Comparison of ENCODE assay signal across 25 mouse cellular contexts in the genomic region with DNA sequence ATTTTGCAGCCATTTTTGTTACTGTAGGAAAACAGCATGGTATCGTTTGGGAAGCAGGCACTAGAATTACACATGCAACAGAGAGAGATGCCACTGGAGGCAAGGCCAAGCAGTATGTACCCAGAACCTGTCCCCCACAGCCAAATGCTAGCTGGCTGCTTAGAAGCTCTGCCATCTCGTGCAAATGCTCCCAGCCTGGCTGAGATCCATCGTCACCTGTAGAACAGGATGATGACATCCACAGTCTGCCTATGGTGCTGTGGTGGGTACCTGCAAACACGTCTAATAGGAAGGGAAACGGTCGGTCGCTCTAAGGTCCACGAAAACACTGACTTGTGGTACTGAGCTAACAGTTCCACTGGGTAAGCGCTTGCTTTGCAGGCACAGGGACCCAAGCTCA. TPM values are rescaled to one million over a fixed set of nuclear protein-coding genes. Genes with fewer than 3 reads are reported as not detected.
DNase-seq lines count a peak whose midpoint lies in the region; ATAC-seq lines count a peak whose summit lies in the region.
"Had no signal": no experiment of that assay in that cellular context is flagged by ENCODE, and none has a peak within 500 bp of the region (broad histone marks: within the 10 kb centered on the region; RNA-seq: fewer than 3 reads in every experiment).

No protein-coding gene starts in this region.

- DNase-seq in cerebellum, adult 11 months: no peak
- DNase-seq in cerebellum, postnatal 14 days: peak; percentile 43 to 62
- no peak for DNase-seq in cerebellum, adult 9-10 months
- DNase-seq in heart, adult 11 months: peak; percentile 78
- DNase-seq in brain, adult 2 months (ENCODE audit: low read depth, low spot score): peak; percentile 82
- DNase-seq: adrenal gland, adult 8-10 months; adrenal gland, postnatal 25 days; gastrocnemius, postnatal 10 days; gastrocnemius, postnatal 36 days; heart, postnatal 10 days; heart, postnatal 36 days; kidney, adult 11 months had no signal

- WGBS in heart, embryonic 12.5 days: 74% methylated on average over 9 of the region's 9 CpGs

- H3K9ac ChIP-seq in heart, embryonic 12.5 days: no peak overlapping the region
- H3K9ac ChIP-seq: embryonic facial prominence, embryonic 12.5 days; embryonic facial prominence, embryonic 15.5 days; forebrain, embryonic 12.5 days; heart, embryonic 15.5 days; hindbrain, embryonic 13.5 days; intestine, embryonic 15.5 days had no signal

- no peak overlapping the region for H3K4me3 ChIP-seq in heart, embryonic 12.5 days
- H3K4me3 ChIP-seq: embryonic facial prominence, embryonic 12.5 days; embryonic facial prominence, embryonic 15.5 days; forebrain, embryonic 12.5 days; heart, embryonic 15.5 days; hindbrain, embryonic 10.5 days; hindbrain, embryonic 13.5 days; intestine, embryonic 15.5 days had no signal

- peaks cover 4% of the 10 kb centered on the region; the same call in 1 of the 2 replicates for H3K36me3 ChIP-seq in heart, embryonic 12.5 days
- H3K36me3 ChIP-seq: embryonic facial prominence, embryonic 12.5 days; embryonic facial prominence, embryonic 15.5 days; forebrain, embryonic 12.5 days; heart, embryonic 15.5 days; hindbrain, embryonic 13.5 days; intestine, embryonic 15.5 days had no signal

- H3K4me1 ChIP-seq in heart, embryonic 12.5 days (replicated peaks): peaks cover 88% of the 10 kb centered on the region

- H3K4me2 ChIP-seq in heart, embryonic 12.5 days: no peak overlapping the region
- H3K4me2 ChIP-seq: embryonic facial prominence, embryonic 12.5 days; embryonic facial prominence, embryonic 15.5 days; forebrain, embryonic 12.5 days; heart, embryonic 11.5 days; heart, embryonic 15.5 days; hindbrain, embryonic 13.5 days; intestine, embryonic 15.5 days had no signal

- no peak overlapping the region for H3K27ac ChIP-seq in heart, embryonic 12.5 days (ENCODE audit: poor library complexity, severe bottlenecking)
- H3K27ac ChIP-seq: embryonic facial prominence, embryonic 12.5 days; embryonic facial prominence, embryonic 15.5 days; forebrain, embryonic 12.5 days; heart, embryonic 15.5 days; hindbrain, embryonic 10.5 days; hindbrain, embryonic 13.5 days; intestine, embryonic 15.5 days had no signal

- no peaks in the 10 kb centered on the region for H3K9me3 ChIP-seq in heart, embryonic 12.5 days (replicated peaks)
- H3K9me3 ChIP-seq: embryonic facial prominence, embryonic 12.5 days; embryonic facial prominence, embryonic 15.5 days; forebrain, embryonic 12.5 days; heart, embryonic 15.5 days; hindbrain, embryonic 10.5 days; hindbrain, embryonic 13.5 days; intestine, embryonic 15.5 days had no signal

- no peaks in the 10 kb centered on the region for H3K27me3 ChIP-seq in heart, embryonic 12.5 days (replicated peaks)
- H3K27me3 ChIP-seq: embryonic facial prominence, embryonic 12.5 days; embryonic facial prominence, embryonic 15.5 days; forebrain, embryonic 12.5 days; heart, embryonic 15.5 days; hindbrain, embryonic 13.5 days; intestine, embryonic 15.5 days had no signal

- peak; percentile 64; the same call in 1 of the 2 replicates for ATAC-seq in cerebellum, adult (ENCODE audit: insufficient number of reproducible peaks, low FRiP score, low TSS enrichment)
- no peak for ATAC-seq in heart, embryonic 12.5 days (ENCODE audit: insufficient number of reproducible peaks, low FRiP score)
- ATAC-seq: activated CD4-positive, CD25-positive, alpha-beta regulatory T cell, adult 4 months; forebrain, embryonic 16.5 days; hindbrain, embryonic 16.5 days; intestine, embryonic 15.5 days had no signal

RNA-seq across cellular contexts. Expression of gene Stk39, which starts 32.5 kb away (rescaled TPM):
- polyA plus RNA-seq in heart, embryonic 12.5 days (2016; fragmentation: Nextera tagmentation; extraction: Ambion mirVana): 75.5 and 77.2 TPM in 2 replicates

Comparison
In these comparisons a context has a peak if more than half of its experiments do, and no peak if none do; other contexts are left out.
1. DNase-seq: peak in cerebellum, postnatal 14 days (2 of 2), heart, adult 11 months (single experiment) and brain, adult 2 months (single experiment); none in cerebellum, adult 11 months (single experiment) and cerebellum, adult 9-10 months (single experiment).